Mouse (Mus musculus) liver, embryonic 11.5 days (tissue): Measurements from ENCODE around the gene Btbd11. TPM values are rescaled to one million over a fixed set of nuclear protein-coding genes. Genes with fewer than 3 reads are reported as not detected.
"Not testable (repeated sequence)": the region's sequence is repeated elsewhere in the genome, so short reads cannot be mapped to it uniquely, and the experiment has no call there.

Source experiments
- ATAC-seq: fragments of 200-750 bp; cut with Nextera tagmentation; replicated peaks from 2 replicates; pipeline ENCODE4 v1.8.0; 2017; ENCODE audit warnings: moderate number of reproducible peaks, mild to moderate bottlenecking, moderate TSS enrichment, moderate library complexity; ENCODE audit not compliant: low FRiP score
- DNase-seq: peaks from one replicate; pipeline ENCODE4 v3.0.0-alpha.2; 2017; ENCODE audit warnings: low spot score
- H3K27ac ChIP-seq: fragments of 300-500 bp; sonication (generic); 2 replicates; pipeline ENCODE4 v1.5.1; 2014; ENCODE audit warnings: mild to moderate bottlenecking, low read depth, low read length, control low read depth
- H3K27me3 ChIP-seq: fragments of 300-500 bp; sonication (generic); replicated peaks from 2 replicates; pipeline ENCODE4 v1.6.1; 2014; ENCODE audit warnings: low read length, mixed read lengths; ENCODE audit not compliant: control insufficient read depth, insufficient read depth
- H3K36me3 ChIP-seq: fragments of 300-500 bp; sonication (generic); 2 replicates; pipeline ENCODE4 v1.6.1; 2014; ENCODE audit warnings: mild to moderate bottlenecking, low read length, moderate library complexity, mixed read lengths; ENCODE audit not compliant: control insufficient read depth, insufficient read depth
- H3K4me1 ChIP-seq: fragments of 300-500 bp; sonication (generic); replicated peaks from 2 replicates; pipeline ENCODE4 v1.6.1; 2014; ENCODE audit warnings: low read length, mixed read lengths; ENCODE audit not compliant: control insufficient read depth, insufficient read depth
- H3K4me2 ChIP-seq: fragments of 300-500 bp; sonication (generic); 2 replicates; pipeline ENCODE4 v1.6.1; 2014; ENCODE audit warnings: mild to moderate bottlenecking, control low read depth, moderate library complexity
- H3K4me3 ChIP-seq: fragments of 300-500 bp; sonication (generic); 2 replicates; pipeline ENCODE4 v1.5.1; 2014; ENCODE audit warnings: low read depth, low read length, control low read depth
- H3K9ac ChIP-seq: fragments of 300-500 bp; sonication (generic); 2 replicates; pipeline ENCODE4 v1.6.1; 2014; ENCODE audit warnings: low read depth, low read length, control low read depth
- H3K9me3 ChIP-seq: fragments of 300-500 bp; sonication (generic); 2 replicates; pipeline ENCODE4 v1.6.1; 2016; ENCODE audit warnings: low read length, inconsistent platforms, mixed read lengths; ENCODE audit not compliant: control insufficient read depth
- WGBS: fragments of 180-500 bp; shearing (Covaris S2); extraction: QIAGEN DNeasy Blood & Tissue Kit; methylation state at CpG from one replicate; pipeline ENCODE4 v1.1.7; 2014; 5-methylcytosine and 5-hydroxymethylcytosine counted together
- polyA plus RNA-seq: library from polyadenylated mRNA; unstranded; fragments of >200 nt; fragmentation: Nextera tagmentation; extraction: Ambion mirVana; gene quantifications from 2 replicates; pipeline ENCODE4 v1.2.1, GENCODE M21; 2014

The Btbd11 gene
- polyA plus RNA-seq, 1 experiment from 2014 or later: 0.88 TPM

GRCm38 (mm10) chr10:85694429-85694828 is 307.8 kb downstream of the Btbd11 start:
- not testable (repeated sequence) for ATAC-seq, H3K27ac ChIP-seq, H3K9ac ChIP-seq, H3K36me3 ChIP-seq, H3K4me1 ChIP-seq, DNase-seq, H3K4me3 ChIP-seq, H3K9me3 ChIP-seq, H3K27me3 ChIP-seq, H3K4me2 ChIP-seq
- WGBS: 85% methylated on average over 2 of the region's 2 CpGs

DNA sequence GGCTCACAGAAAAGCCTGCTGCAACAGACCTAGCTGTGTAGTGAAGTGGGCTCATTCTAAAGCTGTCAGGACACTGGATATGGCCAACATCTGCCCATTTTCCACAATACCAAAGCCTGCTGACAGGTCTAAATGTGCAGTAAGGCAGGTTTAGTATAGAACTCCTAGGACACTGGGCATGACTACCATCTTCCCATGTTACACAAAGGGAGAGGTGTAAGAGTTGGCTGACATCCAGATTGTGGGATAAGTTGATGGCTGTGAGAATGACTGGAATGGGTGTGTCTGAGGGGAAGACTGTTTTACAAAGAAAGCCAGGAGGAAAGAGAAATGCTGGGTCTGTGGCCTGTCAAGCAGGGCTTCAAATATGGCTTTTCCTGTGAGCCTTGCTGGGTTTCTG is 313.1 kb downstream of the Btbd11 start:
- H3K4me2 ChIP-seq: no peak overlapping the region
- H3K4me1 ChIP-seq: no peaks in the 10 kb centered on the region
- ATAC-seq (no peak), DNase-seq (no peak)
- H3K27me3 ChIP-seq: no peaks in the 10 kb centered on the region
- no peak overlapping the region for H3K27ac ChIP-seq
- H3K9me3 ChIP-seq: no peaks in the 10 kb centered on the region
- H3K36me3 ChIP-seq: no peaks in the 10 kb centered on the region
- no peak overlapping the region for H3K4me3 ChIP-seq
- no peak overlapping the region for H3K9ac ChIP-seq

- H3K4me2 ChIP-seq, ATAC-seq, H3K27ac ChIP-seq, H3K4me3 ChIP-seq, H3K4me1 ChIP-seq, H3K36me3 ChIP-seq, DNase-seq, H3K9ac ChIP-seq, H3K27me3 ChIP-seq, H3K9me3 ChIP-seq: not testable (repeated sequence)
- WGBS: 84% methylated on average over 4 of the region's 4 CpGs
Observed at GRCm38 (mm10) chr10:85709790-85710189, 323.2 kb downstream of the Btbd11 start.

Other genes starting within 250 kb of the Btbd11 start
- gene Cry1, start 201.8 kb upstream of the Btbd11 start, polyA plus RNA-seq: 20.4 and 22.1 TPM in 2 replicates